Mouse (Mus musculus) brain, embryonic 14.5 days (tissue): ENCODE measurements around the gene Gm21874. TPM values are rescaled to one million over a fixed set of nuclear protein-coding genes. Genes with fewer than 3 reads are reported as not detected.
"Not testable (repeated sequence)": the region's sequence is repeated elsewhere in the genome, so short reads cannot be mapped to it uniquely, and the experiment has no call there.

Experiments
- DNase-seq: peaks from one replicate; pipeline ENCODE4 v3.0.0-alpha.2; 2011; ENCODE audit warnings: low read depth
- polyA plus RNA-seq: library from polyadenylated mRNA; depleted of rRNA; stranded (reverse); fragments of >200 nt; gene quantifications from 2 replicates; pipeline ENCODE4 v1.2.3, GENCODE M21; 2012; rRNA removed

Gene Gm21874
- polyA plus RNA-seq = not detected in 2 replicates

- DNase-seq = not testable (repeated sequence)
Observed at GRCm38 (mm10) chrY:9416048-9416447, at the start of gene Gm21874. TSS of gene Gm21874 (minus strand) at chrY:9416148.

Other genes starting within 250 kb of the Gm21874 start
- not detected in 2 replicates for gene Gm21721, start 214.0 kb downstream of the Gm21874 start, polyA plus RNA-seq
- gene Gm21812, start 69.0 kb downstream of the Gm21874 start, polyA plus RNA-seq = not detected in 2 replicates